Mouse (Mus musculus) G1E (cell line): ENCODE measurements around the gene Rac3. TPM values are rescaled to one million over a fixed set of nuclear protein-coding genes. Genes with fewer than 3 reads are reported as not detected.

Experiments
- ATAC-seq: 2 replicates; pipeline ENCODE4 v1.8.0; 2016; ENCODE audit warnings: mild to moderate bottlenecking; ENCODE audit not compliant: insufficient number of reproducible peaks, poor library complexity, low FRiP score, severe bottlenecking; ENCODE audit errors: extremely low read depth
- DNase-seq: peaks from one replicate; pipeline ENCODE4 v3.0.0; 2012; ENCODE audit warnings: low spot score
- H3K27me3 ChIP-seq: 2 replicates; pipeline ENCODE4 v1.6.1; 2012; ENCODE audit warnings: mild to moderate bottlenecking, low read length, inconsistent platforms; ENCODE audit not compliant: insufficient read depth
- H3K36me3 ChIP-seq: replicated peaks from 2 replicates; pipeline ENCODE3; 2012; ENCODE audit warnings: mild to moderate bottlenecking, inconsistent platforms
- H3K4me1 ChIP-seq: 2 replicates; pipeline ENCODE4 v1.6.1; 2012; ENCODE audit warnings: low read depth, low read length, inconsistent platforms, mixed read lengths; ENCODE audit not compliant: insufficient read depth
- H3K4me3 ChIP-seq: 2 replicates; pipeline ENCODE4 v1.5.1; 2012; ENCODE audit warnings: low read depth, mild to moderate bottlenecking, inconsistent platforms, low read length, moderate library complexity, mixed read lengths
- H3K9me3 ChIP-seq: replicated peaks from 2 replicates; pipeline ENCODE4 v1.6.1; 2012; ENCODE audit warnings: inconsistent platforms
- CTCF ChIP-seq: IDR thresholded peaks from 2 replicates; pipeline ENCODE4 v1.5.1; 2012; ENCODE audit warnings: low read depth, low read length, inconsistent platforms, mixed read lengths
- GATA1 ChIP-seq: IDR thresholded peaks from 2 replicates; pipeline ENCODE4 v1.6.1; 2012; ENCODE audit warnings: borderline replicate concordance, low read length, inconsistent platforms, mixed read lengths
- GATA2 ChIP-seq: IDR thresholded peaks from 2 replicates; pipeline ENCODE4 v1.6.1; 2012; ENCODE audit warnings: low read depth, low read length, inconsistent platforms, borderline replicate concordance
- POLR2AphosphoS5 ChIP-seq: IDR thresholded peaks from 2 replicates; pipeline ENCODE4 v1.6.1; 2012; ENCODE audit warnings: low read depth, low read length, inconsistent platforms; ENCODE audit not compliant: insufficient replicate concordance
- TAL1 ChIP-seq: conservative IDR thresholded peaks from 2 replicates; pipeline ENCODE4 v1.6.1; 2012; ENCODE audit warnings: low read depth, low read length, inconsistent platforms, mixed read lengths
- polyA plus RNA-seq: library from polyadenylated mRNA; stranded (reverse); fragments of >175 nt; gene quantifications from 2 replicates; pipeline ENCODE4 v1.2.3, GENCODE M21; 2012
- total RNA-seq, 2 experiments: library from RNA; stranded (forward) in 1 of 2; stranded (reverse) in 1 of 2; fragments of 200-1000 nt in 1 of 2; fragments of >200 nt in 1 of 2; fragmentation: Nextera tagmentation in 1 of 2; gene quantifications; 2 replicates each; pipeline ENCODE4 v1.2.3; 2014 to 2017

Gene Rac3
- total and polyA plus RNA-seq, 3 experiments, result 0.66 to 2.6 (median 2.1) TPM

DNA sequence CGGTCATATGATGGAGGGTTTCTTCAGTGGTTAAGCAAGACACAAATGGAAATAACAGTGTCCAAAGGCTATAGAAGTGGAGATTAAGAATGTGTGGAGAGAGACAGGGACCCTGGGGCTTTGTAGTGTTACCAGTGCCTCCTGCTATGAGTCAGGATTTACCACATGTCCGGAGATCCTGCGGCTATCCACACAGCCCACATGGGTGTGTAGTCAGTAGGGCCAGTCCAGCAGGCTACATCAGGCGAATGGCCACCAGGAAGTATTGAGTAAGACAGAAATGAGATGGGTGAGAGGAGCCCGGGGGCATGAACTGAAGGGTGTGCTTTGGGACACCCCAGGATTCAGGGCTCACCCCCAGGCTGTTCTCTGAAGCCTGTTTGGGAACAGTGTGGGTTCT is 38.6 kb upstream of the Rac3 start:
- TF ChIP-seq GATA1 (no peak), CTCF (no peak), TAL1 (no peak), GATA2 (no peak), POLR2AphosphoS5 (no peak)
- Histone ChIP-seq H3K27me3 (no peaks in the 10 kb centered on the region), H3K9me3 (no peaks in the 10 kb centered on the region), H3K36me3 (peaks cover 95% of the 10 kb centered on the region), H3K4me3 (no peak overlapping the region), H3K4me1 (peaks cover 3% of the 10 kb centered on the region; the same call in 1 of the 2 replicates)
- ATAC-seq (no peak), DNase-seq (no peak)

DNA sequence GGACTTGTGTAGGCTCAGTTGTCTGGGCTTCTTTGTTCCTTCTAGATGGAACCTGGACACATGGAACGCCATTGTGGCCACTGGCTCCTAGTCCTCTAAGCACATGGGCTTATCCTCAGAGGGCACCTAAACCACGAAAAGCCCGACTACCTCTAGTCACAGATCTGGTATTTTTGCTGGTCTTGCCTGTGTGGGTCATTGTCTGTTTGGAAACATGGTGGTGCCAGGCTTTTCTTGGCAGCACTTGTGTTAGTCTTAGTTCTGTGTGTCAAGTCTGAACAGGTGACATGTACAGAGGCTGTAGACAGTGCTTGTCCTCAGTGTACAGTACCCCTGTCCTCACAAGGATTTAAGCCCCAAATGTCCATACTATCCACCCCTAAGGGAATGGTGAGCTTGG is 37.7 kb upstream of the Rac3 start:
- Histone ChIP-seq H3K9me3 (no peaks in the 10 kb centered on the region), H3K27me3 (no peaks in the 10 kb centered on the region), H3K4me1 (peaks cover 3% of the 10 kb centered on the region; the same call in 1 of the 2 replicates), H3K36me3 (peaks cover 95% of the 10 kb centered on the region), H3K4me3 (no peak overlapping the region)
- TF ChIP-seq POLR2AphosphoS5, result no peak
- TF ChIP-seq GATA1, result no peak
- no peak for TF ChIP-seq TAL1
- no peak for TF ChIP-seq GATA2
- TF ChIP-seq CTCF, result no peak
- ATAC-seq (no peak), DNase-seq (no peak)

DNA sequence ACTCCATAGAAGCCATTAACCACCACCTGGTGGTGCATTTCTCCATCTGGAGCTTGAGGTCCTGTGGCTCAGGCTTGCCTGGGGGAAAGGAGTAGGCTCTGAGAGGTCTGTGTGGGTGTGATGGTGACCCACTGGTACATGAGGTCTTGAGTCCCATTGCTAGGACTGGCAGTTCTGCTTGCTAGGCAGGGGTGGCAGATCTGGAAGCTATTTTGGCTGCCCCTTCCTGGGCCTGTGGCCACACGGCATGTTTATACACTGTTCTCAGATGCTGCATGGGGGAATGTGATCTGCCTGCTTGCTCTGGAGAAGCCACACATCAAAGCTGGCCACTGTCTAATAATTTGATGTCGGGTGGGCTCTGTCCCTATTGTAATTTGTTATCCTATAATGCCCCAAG is 37.2 kb upstream of the Rac3 start:
- DNase-seq, result no peak
- no peak for TF ChIP-seq GATA2
- Histone ChIP-seq H3K9me3 (no peaks in the 10 kb centered on the region), H3K4me3 (no peak overlapping the region), H3K27me3 (no peaks in the 10 kb centered on the region), H3K4me1 (peaks cover 3% of the 10 kb centered on the region; the same call in 1 of the 2 replicates), H3K36me3 (peaks cover 95% of the 10 kb centered on the region)
- no peak for ATAC-seq

DNA sequence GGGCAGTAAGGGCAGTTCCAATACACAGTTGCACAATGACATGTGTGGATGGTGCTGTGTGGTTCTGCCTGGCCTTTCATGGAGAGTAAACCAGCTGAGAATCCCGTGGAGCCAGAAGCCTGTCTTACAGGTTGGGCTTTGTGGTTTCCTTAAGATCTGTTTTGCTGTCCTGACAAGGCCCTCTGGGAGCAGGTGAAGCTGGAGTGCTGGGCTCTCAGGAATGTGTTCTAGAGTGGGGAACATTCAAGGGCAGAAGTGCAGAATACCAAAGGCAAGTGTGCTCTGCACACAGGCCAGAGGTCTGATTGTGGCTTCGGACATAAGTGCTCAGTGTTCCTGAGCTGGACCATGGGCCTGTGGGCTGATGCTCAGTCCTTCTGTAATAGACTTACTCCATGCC is 36.6 kb upstream of the Rac3 start:
- peaks cover 2% of the 10 kb centered on the region; the same call in 1 of the 2 replicates for H3K4me1 ChIP-seq
- no peaks in the 10 kb centered on the region for H3K27me3 ChIP-seq
- peaks cover 95% of the 10 kb centered on the region for H3K36me3 ChIP-seq
- ATAC-seq (no peak), DNase-seq (no peak)
- no peaks in the 10 kb centered on the region for H3K9me3 ChIP-seq
- TF ChIP-seq GATA2 (no peak), POLR2AphosphoS5 (no peak), GATA1 (no peak), TAL1 (no peak), CTCF (no peak)
- H3K4me3 ChIP-seq, result no peak overlapping the region

DNA sequence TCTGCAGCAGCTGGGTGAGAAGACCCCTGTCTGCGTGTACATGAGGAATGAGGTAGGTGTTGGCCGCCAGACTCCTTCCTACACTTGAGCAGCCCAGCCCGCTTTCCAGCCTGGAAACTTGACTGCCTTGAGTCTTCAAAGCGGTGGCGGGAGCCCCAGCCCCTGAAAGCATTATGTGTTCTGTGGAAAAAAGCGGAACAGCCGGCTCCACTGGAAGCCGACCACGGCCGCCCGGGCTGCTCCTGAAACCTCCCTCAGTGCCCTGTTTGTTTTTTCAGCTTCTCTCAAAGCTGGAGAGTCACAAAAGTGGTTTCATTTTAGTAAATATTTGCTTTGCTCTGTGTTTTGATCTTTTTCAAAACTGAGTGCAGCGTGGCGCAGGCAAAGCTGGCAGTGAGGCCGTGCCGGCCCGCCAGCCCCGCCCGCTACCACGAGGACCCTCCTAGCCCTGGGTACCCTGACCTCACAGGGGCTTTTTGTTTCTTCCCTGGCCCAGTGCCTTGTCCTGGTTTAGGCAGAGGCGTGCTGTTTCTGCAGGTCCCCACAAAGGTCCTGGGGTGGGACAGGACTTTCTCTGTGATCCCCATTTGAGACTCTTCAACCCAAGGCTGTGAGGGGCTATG is 34.5 kb upstream of the Rac3 start:
- no peak for TF ChIP-seq GATA1
- no peak for TF ChIP-seq POLR2AphosphoS5
- TF ChIP-seq TAL1, result no peak
- no peak for TF ChIP-seq CTCF
- TF ChIP-seq GATA2, result no peak
- no peak overlapping the region for H3K4me3 ChIP-seq
- H3K4me1 ChIP-seq, result no peaks in the 10 kb centered on the region
- H3K36me3 ChIP-seq, result peaks cover 93% of the 10 kb centered on the region
- H3K27me3 ChIP-seq, result no peaks in the 10 kb centered on the region
- no peaks in the 10 kb centered on the region for H3K9me3 ChIP-seq
- ATAC-seq (no peak), DNase-seq (no peak)

DNA sequence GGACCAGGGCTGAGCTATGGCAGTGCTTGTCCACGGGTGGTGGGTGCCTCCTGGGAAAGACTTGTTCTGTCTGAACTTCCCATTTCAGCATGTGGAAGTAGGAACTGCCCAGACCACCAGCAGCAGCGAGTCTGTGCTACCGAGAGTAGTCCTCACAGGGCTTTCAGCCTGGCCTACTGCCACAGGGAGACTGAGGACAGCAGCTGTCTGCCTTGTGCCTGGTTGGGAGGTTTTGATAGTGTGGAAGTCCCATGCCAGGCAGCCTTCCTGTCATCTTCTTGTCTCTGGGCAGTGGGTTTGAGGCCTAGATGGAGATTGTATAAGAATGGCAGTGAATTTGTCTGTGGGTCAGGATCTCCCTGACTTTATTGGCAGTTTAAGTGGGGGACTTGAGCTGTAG is 31.9 kb upstream of the Rac3 start:
- Histone ChIP-seq H3K4me3 (no peak overlapping the region), H3K4me1 (no peaks in the 10 kb centered on the region), H3K9me3 (no peaks in the 10 kb centered on the region), H3K36me3 (peaks cover 95% of the 10 kb centered on the region), H3K27me3 (no peaks in the 10 kb centered on the region)
- no peak for DNase-seq
- TF ChIP-seq GATA2, result no peak
- TF ChIP-seq TAL1, result no peak
- no peak for TF ChIP-seq CTCF
- no peak for TF ChIP-seq POLR2AphosphoS5
- TF ChIP-seq GATA1, result no peak
- ATAC-seq, result no peak
